Mouse (Mus musculus) kidney, postnatal 10 days (tissue): ENCODE data around the gene Prdm8.

Experiments used
- DNase-seq: peaks from one replicate; pipeline ENCODE4 v3.0.0; 2021; ENCODE audit warnings: mixed read lengths

The Prdm8 gene

GRCm38 (mm10) chr5:98184971-98185805, 18.2 kb downstream of the Prdm8 start:
- DNase-seq, result peak; percentile 92

GRCm38 (mm10) chr5:98185806-98186751, 19.1 kb downstream of the Prdm8 start:
- DNase-seq, result peak; percentile 58

GRCm38 (mm10) chr5:98189181-98190180, 22.5 kb downstream of the Prdm8 start:
- no peak for DNase-seq

- DNase-seq, result no peak
Measured at GRCm38 (mm10) chr5:98192295-98192983, 25.4 kb downstream of the Prdm8 start.

GRCm38 (mm10) chr5:98194959-98195358, 28.0 kb downstream of the Prdm8 start:
- no peak for DNase-seq

- DNase-seq, result no peak
Measured at GRCm38 (mm10) chr5:98198412-98199218, 31.6 kb downstream of the Prdm8 start.

- DNase-seq, result no peak
Measured at GRCm38 (mm10) chr5:98199219-98199552, 32.2 kb downstream of the Prdm8 start.

GRCm38 (mm10) chr5:98201606-98202005, 34.6 kb downstream of the Prdm8 start:
- no peak for DNase-seq

GRCm38 (mm10) chr5:98202996-98203395, 36.0 kb downstream of the Prdm8 start:
- DNase-seq, result no peak

GRCm38 (mm10) chr5:98212501-98212900, 45.5 kb downstream of the Prdm8 start:
- no peak for DNase-seq

- DNase-seq, result no peak
Measured at GRCm38 (mm10) chr5:98221956-98222355, 55.0 kb downstream of the Prdm8 start.

GRCm38 (mm10) chr5:98226710-98227109, 59.7 kb downstream of the Prdm8 start:
- DNase-seq, result no peak

- no peak for DNase-seq
Measured at GRCm38 (mm10) chr5:98229456-98229855, 62.5 kb downstream of the Prdm8 start.

- no peak for DNase-seq
Measured at GRCm38 (mm10) chr5:98238466-98238865, 71.5 kb downstream of the Prdm8 start.
